Mouse (Mus musculus) G1E-ER4 (cell line): ENCODE measurements around the gene Itga8. TPM values are rescaled to one million over a fixed set of nuclear protein-coding genes. Genes with fewer than 3 reads are reported as not detected.

Experiments used
- GATA1 ChIP-seq: IDR thresholded peaks from one replicate; pipeline ENCODE4 v1.8.0; 2012; ENCODE audit warnings: low read length, inconsistent platforms
- polyA plus RNA-seq: library from polyadenylated mRNA; stranded (reverse); fragments of >175 nt; gene quantifications from 2 replicates; pipeline ENCODE4 v1.2.3, GENCODE M21; 2012

Itga8 gene
- not detected in 2 replicates for polyA plus RNA-seq

DNA sequence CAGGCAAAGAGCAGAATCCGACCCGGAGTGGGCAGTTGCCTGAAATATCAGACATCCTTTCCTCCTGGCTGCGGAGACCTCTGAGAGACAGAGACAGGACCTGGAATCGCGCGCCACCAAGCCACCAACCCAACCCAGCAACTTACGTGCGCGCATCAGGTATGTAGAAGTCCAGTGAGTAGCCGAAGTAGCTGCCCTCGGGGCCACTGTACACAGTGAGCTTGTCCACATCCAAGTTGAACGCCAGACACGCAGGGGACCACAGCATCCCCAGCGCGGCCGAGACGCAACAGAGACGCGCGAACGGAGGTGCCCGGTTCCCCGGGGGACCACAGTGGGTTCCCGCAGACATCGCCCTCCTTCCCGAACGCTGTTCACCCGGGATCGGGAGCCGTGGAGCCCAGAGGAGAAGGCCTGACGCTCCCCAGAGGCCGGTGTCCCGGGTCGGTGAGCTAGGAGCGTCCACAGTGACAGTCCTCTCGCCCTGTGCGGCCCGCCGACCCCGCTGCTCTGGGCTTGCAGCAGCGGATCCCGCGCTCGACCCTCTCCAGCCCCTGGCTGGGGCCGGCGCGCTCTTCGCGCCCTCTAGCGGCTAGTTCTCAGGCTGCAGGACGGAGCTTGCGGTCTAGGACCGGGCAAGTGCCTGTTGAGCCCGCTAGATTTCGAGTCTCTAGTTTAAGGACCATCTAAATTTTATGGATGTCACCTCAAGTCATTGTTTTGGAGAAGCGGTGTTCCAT, at the start of gene Itga8:
Gene Itga8, minus strand, starts transcription at position 492 of the 740 bp plus-strand sequence.
- TF ChIP-seq GATA1 = no peak

DNA sequence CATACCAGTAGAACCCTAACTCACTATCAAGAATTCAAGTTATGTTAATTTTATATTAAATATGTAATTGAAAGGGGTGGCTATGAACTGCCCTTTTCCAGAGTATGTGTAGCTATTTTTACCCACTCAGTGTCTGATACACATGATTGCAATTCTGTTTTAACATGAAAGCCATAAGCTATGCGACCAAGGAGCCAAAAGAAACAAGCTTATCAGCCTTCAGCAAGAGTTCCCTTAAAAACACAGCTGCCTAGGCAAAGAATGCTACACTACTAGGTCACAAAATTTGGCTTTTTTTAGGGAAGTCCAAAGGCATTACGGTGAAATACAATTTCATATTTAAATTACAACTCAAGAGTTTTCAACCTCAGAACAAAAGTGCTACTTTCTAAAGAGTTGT, 47.2 kb upstream of the Itga8 start:
- TF ChIP-seq GATA1 = no peak

DNA sequence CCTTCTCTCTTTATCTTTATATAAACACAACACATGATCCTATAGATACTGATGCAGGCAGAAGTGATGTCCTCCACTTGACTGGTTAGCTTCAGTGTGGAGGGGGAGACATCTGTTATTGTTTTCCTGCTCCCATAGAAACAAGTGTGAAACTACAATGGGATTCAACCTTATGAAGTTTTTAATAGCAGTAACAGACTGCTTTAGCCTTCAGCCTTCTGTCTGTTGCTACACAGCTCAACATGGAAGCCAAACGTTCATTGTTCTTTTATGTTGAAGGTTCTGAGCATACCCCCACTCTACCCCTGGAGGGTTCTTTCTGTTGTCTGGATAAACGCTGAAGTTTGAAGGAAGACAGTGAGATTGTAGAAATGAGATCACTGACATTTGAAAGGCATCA, 30.2 kb upstream of the Itga8 start:
- no peak for TF ChIP-seq GATA1

GRCm38 (mm10) chr2:12329620-12330019, 27.9 kb upstream of the Itga8 start:
- TF ChIP-seq GATA1 = no peak

DNA sequence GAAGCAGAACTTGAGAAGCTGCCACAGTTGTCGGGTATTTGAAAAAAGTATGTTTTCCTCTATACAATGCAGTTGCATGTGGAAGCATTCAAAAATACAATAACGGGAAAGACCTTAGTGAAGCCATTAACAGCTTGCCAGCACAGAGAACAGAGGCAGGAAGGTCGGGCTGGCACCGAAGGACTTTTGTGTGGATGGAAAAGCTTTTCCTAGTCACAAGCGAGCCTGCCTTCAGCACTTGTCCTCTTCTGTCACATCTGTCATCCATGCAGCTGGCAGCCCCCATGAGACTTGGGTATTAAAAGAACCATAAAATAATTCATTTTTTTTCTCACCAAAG, 27.3 kb upstream of the Itga8 start:
- TF ChIP-seq GATA1 = no peak

DNA sequence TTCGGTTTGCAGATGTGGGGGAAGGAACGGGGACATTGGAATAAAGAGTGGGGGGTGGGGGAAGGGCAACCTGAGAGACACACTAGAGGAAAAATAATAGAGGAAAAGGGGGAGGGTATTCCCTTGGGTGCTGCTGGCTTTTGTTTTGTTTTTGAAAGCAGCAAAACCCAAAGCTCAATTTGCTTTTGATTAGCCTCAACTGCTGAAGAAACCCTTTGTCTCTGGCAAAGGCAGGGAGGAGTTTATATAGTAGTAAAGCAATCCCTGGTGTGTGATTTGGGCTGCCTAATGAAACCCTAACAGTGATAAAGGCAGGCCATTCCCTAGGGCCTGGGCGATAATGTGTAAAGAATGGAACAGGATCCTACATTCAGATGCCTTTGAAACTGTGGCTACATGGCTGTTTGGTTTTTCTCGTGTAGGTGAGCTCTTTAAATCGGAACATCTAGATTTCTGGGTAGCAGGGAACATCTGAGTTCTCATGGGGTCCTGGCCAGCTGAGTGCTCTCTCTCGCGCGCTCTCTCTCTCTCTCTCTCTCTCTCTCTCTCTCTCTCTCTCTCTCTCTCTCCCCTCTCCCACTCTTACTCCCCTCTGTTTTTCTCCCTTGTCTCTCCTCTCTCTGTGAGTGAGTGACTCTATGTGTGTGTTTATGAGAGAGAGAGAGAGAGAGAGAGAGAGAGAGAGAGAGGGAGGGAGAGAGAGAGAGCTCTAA, 26.8 kb upstream of the Itga8 start:
- TF ChIP-seq GATA1 = no peak

- no peak for TF ChIP-seq GATA1
Observed at GRCm38 (mm10) chr2:12327691-12328354, 26.1 kb upstream of the Itga8 start.

GRCm38 (mm10) chr2:12327216-12327615, 25.5 kb upstream of the Itga8 start:
- TF ChIP-seq GATA1 = no peak

DNA sequence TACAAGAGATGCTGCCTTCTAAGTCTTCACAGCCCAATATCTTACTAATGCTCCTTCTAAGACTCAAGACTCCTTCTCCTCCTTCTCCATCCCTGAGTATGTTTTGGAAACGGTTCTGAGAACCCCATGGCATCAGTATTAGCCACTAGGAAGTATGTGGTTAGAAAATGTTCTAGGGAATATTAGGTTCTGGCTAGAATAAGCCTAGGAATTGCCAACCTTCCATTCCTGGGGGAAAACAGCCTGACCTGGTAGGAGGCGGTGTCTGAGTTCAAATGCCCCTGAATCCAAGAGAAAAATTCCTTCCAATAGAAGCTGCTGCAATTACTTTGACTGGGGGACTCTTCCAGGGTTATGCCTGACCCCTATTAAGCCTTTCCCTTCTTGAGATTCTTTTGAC, 24.1 kb upstream of the Itga8 start:
- TF ChIP-seq GATA1 = no peak

DNA sequence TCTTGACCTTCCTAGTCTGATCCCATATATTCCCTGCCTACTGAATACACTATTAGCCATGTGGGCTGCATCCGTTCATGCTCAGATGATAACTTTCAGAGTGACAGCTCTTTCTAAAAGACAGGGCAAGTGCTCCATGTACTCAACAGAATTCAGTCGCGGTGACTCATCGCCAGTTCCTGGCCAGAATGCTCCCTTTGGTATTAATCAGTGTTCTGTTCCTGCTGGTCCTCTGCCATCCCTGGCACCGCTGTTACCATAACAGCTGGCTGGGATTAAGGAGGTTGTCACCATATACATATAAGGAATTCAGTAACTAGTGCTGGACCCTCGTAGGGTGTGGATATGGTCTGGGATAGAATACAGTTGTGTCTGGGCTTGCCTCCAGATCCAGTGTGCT, 23.7 kb upstream of the Itga8 start:
- TF ChIP-seq GATA1 = no peak

DNA sequence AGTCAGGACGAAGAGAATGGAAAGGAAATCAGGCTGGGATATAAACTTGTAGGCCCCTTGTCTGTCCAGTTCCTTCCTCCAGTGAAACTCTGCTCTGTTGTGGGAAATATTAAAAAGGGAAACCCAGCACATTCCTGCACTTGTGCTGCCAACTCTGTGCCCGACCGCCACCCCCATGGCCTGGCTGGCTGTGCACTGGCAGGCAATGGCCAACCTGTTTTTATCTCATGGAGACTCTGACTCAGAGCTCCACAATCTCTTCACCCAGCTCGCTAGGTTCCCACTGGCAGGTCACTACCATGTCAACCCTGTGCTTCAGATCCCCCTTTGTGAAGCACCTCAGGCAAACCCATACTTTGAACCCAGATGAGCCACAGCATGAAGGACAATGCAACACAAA, 19.2 kb upstream of the Itga8 start:
- TF ChIP-seq GATA1 = no peak

DNA sequence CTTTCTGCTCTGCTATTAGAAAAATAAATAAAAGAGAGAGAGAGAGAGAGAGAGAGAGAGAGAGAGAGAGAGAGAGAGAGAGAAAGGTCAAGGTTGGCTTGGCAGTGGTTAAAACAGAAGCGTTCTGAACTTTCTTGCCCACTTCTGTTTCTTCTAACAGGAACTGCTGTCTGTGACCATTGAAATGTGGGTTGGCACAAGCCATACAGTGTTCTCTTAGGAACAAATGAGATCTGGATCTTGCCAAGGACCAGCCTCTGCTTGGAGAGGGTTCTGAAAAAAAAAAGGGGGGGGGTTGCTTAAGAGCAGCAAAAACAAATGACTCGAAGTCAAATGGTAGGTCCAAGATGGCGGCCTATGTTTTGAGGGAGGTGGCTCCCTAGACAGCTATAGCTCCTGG, 17.0 kb upstream of the Itga8 start:
- no peak for TF ChIP-seq GATA1

GRCm38 (mm10) chr2:12318036-12318435, 16.3 kb upstream of the Itga8 start:
- no peak for TF ChIP-seq GATA1

GRCm38 (mm10) chr2:12317343-12317742, 15.6 kb upstream of the Itga8 start:
- no peak for TF ChIP-seq GATA1

DNA sequence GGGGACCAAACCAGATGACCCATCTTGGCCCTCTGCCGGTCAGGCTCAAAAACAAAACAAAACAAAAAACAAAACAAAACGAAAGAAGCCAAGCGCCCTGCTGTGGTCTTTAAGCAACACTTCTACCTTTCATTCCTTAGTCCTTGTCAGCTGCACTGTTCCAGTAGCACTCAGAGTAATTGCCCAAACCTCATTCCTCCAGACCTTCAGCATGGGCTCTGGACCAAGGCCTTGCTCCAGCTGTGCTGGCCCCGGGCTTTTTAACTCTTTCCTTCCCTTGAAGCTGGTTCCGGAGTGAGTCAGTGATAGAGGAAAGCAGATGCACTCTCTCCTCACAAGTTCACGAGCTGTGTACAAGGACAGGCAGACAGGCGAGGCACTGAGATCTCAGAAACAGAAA, 14.6 kb upstream of the Itga8 start:
- no peak for TF ChIP-seq GATA1

DNA sequence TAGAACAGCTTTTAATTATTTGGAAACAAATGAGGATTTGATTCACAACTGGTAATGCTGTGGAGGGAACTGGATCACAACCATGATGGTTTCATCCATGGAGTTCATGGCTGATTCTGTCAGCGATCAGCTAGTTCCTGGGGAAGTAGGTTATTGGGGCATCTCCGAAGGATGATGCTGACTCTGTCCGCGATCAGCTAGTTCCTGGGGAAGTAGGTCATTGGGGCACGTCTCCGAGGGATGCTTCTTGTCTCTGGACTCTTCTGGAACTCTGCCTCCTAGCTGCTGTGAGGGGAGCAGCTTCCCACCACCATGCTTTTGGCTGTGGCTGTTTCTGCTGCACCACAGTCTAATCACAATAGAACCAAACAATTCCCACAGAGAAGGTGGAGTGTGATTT, 12.3 kb upstream of the Itga8 start:
- no peak for TF ChIP-seq GATA1

DNA sequence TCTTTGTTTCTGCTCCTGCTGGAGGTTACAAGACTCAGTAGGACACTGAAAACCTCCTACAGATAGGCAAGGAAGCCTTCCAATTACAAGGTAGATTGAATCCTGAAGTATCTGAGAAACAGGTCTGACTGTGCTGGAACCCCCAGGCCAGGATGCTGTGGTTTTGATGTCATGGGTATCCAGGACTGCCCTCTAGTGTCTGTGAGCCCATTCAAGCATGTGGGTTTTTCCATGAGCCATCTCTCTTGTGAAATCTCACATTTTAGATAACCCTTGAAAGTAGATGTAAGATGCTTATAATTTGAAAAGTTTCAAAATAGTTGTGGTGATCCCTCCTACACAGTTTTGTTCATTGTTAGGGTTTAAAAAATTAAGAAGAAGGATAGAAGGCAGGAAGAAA, 6.7 kb upstream of the Itga8 start:
- no peak for TF ChIP-seq GATA1

- TF ChIP-seq GATA1 = no peak
Observed at GRCm38 (mm10) chr2:12307311-12307710, 5.6 kb upstream of the Itga8 start.
